Mouse (Mus musculus): ENCODE measurements around the gene Itpkb.

GRCm38 (mm10) chr1:180387750-180388480 is 57.6 kb downstream of the Itpkb start:
- TF ChIP-seq GATA1 (IDR thresholded peaks at IDR 0.05; ENCODE audit: borderline replicate concordance, low read length) (no peak), FLI1 (IDR thresholded peaks at IDR 0.05; ENCODE audit: low read length) (no peak)

All from megakaryocyte, embryonic 14.5 days (primary cell).